Comparison of ENCODE assay signal across 9 mouse cellular contexts in genomic region chr10:21636711-21637081, GRCm38 (mm10). TPM values are rescaled to one million over a fixed set of nuclear protein-coding genes. Genes with fewer than 3 reads are reported as not detected.
DNase-seq lines count a peak whose midpoint lies in the region; ATAC-seq and TF ChIP-seq lines count a peak whose summit lies in the region.
"Had no signal": no experiment of that assay in that cellular context is flagged by ENCODE, and none has a peak within 500 bp of the region (broad histone marks: within the 10 kb centered on the region; RNA-seq: fewer than 3 reads in every experiment).

No protein-coding gene starts in this region.

- 65% methylated on average over 6 of the region's 6 CpGs for WGBS in kidney, embryonic 14.5 days
- 49% methylated on average over 6 of the region's 6 CpGs for WGBS in hindbrain, embryonic 16.5 days
- 57% methylated on average over 6 of the region's 6 CpGs for WGBS in lung, postnatal 0 days

- no peak for TF ChIP-seq CTCF in cortical plate, adult 2 months (IDR thresholded peaks at IDR 0.05; ENCODE audit: extremely low read depth, insufficient read depth, low read length)
- no peak for TF ChIP-seq CTCF in lung, postnatal 0 days (IDR thresholded peaks at IDR 0.05)

- peak; percentile 81 for TF ChIP-seq EP300 in lung, postnatal 0 days (IDR thresholded peaks at IDR 0.05)

- no peaks in the 10 kb centered on the region for H3K9me3 ChIP-seq in kidney, embryonic 14.5 days (ENCODE audit: control insufficient read depth, low read length)
- H3K9me3 ChIP-seq in hindbrain, embryonic 16.5 days (ENCODE audit: control insufficient read depth, low read length), result no peaks in the 10 kb centered on the region
- no peaks in the 10 kb centered on the region for H3K9me3 ChIP-seq in lung, postnatal 0 days (ENCODE audit: low read length)
- H3K9me3 ChIP-seq: midbrain, embryonic 12.5 days had no signal

- peak; percentile 58 for DNase-seq in kidney, adult 11 months
- DNase-seq in lung, postnatal 0 days (ENCODE audit: low spot score), result peak; percentile 67
- DNase-seq in right cerebral cortex, postnatal 25 days, result no peak
- no peak for DNase-seq in cerebellum, postnatal 14 days
- no peak for DNase-seq in gastrocnemius, postnatal 14 days

- no peak overlapping the region for H3K9ac ChIP-seq in kidney, embryonic 14.5 days (ENCODE audit: low read depth, low read length)
- H3K9ac ChIP-seq in hindbrain, embryonic 16.5 days (ENCODE audit: low read depth, low read length), result no peak overlapping the region
- H3K9ac ChIP-seq in lung, postnatal 0 days (replicated peaks; ENCODE audit: low read depth), result no peak overlapping the region
- H3K9ac ChIP-seq: midbrain, embryonic 12.5 days had no signal

- no peaks in the 10 kb centered on the region for H3K36me3 ChIP-seq in kidney, embryonic 14.5 days (ENCODE audit: control insufficient read depth, insufficient read depth, low read length)
- no peaks in the 10 kb centered on the region for H3K36me3 ChIP-seq in hindbrain, embryonic 16.5 days (ENCODE audit: control insufficient read depth, insufficient read depth, low read length)
- H3K36me3 ChIP-seq in lung, postnatal 0 days (ENCODE audit: insufficient read depth, low read length), result no peaks in the 10 kb centered on the region
- H3K36me3 ChIP-seq: midbrain, embryonic 12.5 days had no signal

- ATAC-seq in kidney, embryonic 14.5 days (ENCODE audit: low FRiP score, low TSS enrichment), result no peak
- 0 out of 2 replicates have a peak, but pooled peaks have one; percentile 37 for ATAC-seq in hindbrain, embryonic 16.5 days
- ATAC-seq in lung, postnatal 0 days, result peak; percentile 87

- no peak overlapping the region for H3K4me2 ChIP-seq in kidney, embryonic 14.5 days (replicated peaks; ENCODE audit: low read depth, low read length)
- no peak overlapping the region for H3K4me2 ChIP-seq in hindbrain, embryonic 16.5 days (ENCODE audit: low read length)
- no peak overlapping the region for H3K4me2 ChIP-seq in lung, postnatal 0 days (replicated peaks; ENCODE audit: low read depth, low read length)
- H3K4me2 ChIP-seq: midbrain, embryonic 12.5 days had no signal

- 0 out of 2 replicates have a peak, but pooled peaks cover 3% of the 10 kb centered on the region for H3K4me1 ChIP-seq in kidney, embryonic 14.5 days (ENCODE audit: control insufficient read depth, insufficient read depth, low read length)
- peaks cover 3% of the 10 kb centered on the region for H3K4me1 ChIP-seq in cortical plate, adult 2 months (ENCODE audit: control insufficient read depth, insufficient read depth, low read length)
- no peaks in the 10 kb centered on the region for H3K4me1 ChIP-seq in hindbrain, embryonic 16.5 days (ENCODE audit: control insufficient read depth, insufficient read depth, low read depth, low read length)
- H3K4me1 ChIP-seq in lung, postnatal 0 days (ENCODE audit: insufficient read depth, low read depth, low read length), result no peaks in the 10 kb centered on the region
- H3K4me1 ChIP-seq: midbrain, embryonic 12.5 days had no signal

- H3K27ac ChIP-seq in kidney, embryonic 14.5 days (ENCODE audit: low read depth, low read length), result no peak overlapping the region
- H3K27ac ChIP-seq in cortical plate, adult 2 months (ENCODE audit: insufficient read depth, low read length), result peak overlapping the region; percentile 33
- no peak overlapping the region for H3K27ac ChIP-seq in hindbrain, embryonic 16.5 days (ENCODE audit: low read depth, low read length)
- H3K27ac ChIP-seq in lung, postnatal 0 days (ENCODE audit: low read length), result peak overlapping the region; percentile 76
- H3K27ac ChIP-seq: midbrain, embryonic 12.5 days had no signal

- no peaks in the 10 kb centered on the region for H3K27me3 ChIP-seq in kidney, embryonic 14.5 days (ENCODE audit: control insufficient read depth, insufficient read depth, low read length)
- H3K27me3 ChIP-seq in hindbrain, embryonic 16.5 days (replicated peaks; ENCODE audit: control insufficient read depth, insufficient read depth, low read length), result no peaks in the 10 kb centered on the region
- H3K27me3 ChIP-seq in lung, postnatal 0 days (replicated peaks; ENCODE audit: insufficient read depth, low read length), result no peaks in the 10 kb centered on the region
- H3K27me3 ChIP-seq: midbrain, embryonic 12.5 days had no signal

- 0 out of 2 replicates have a peak, but pooled peaks have one; percentile 13 for TF ChIP-seq POLR2A in cortical plate, adult 2 months (IDR thresholded peaks at IDR 0.05; ENCODE audit: extremely low read depth, insufficient read depth, low read length)

- intact Hi-C loops in gastrocnemius, postnatal 14 days (cut with DNase I; ENCODE audit: low total_unique reads), result no loop called here

- H3K4me3 ChIP-seq in kidney, embryonic 14.5 days (ENCODE audit: low read length), result no peak overlapping the region
- no peak overlapping the region for H3K4me3 ChIP-seq in cortical plate, adult 2 months (ENCODE audit: insufficient read depth, low read length)
- H3K4me3 ChIP-seq in hindbrain, embryonic 16.5 days (ENCODE audit: low read length), result no peak overlapping the region
- no peak overlapping the region for H3K4me3 ChIP-seq in lung, postnatal 0 days (ENCODE audit: low read depth, low read length)
- H3K4me3 ChIP-seq: midbrain, embryonic 12.5 days had no signal

RNA-seq across cellular contexts. Expression of gene 1700020N01Rik, which starts 43.8 kb away (rescaled TPM):
- polyA plus RNA-seq in kidney, embryonic 14.5 days (2014; fragmentation: Nextera tagmentation; extraction: Ambion mirVana), result not detected in 2 replicates
- not detected in 2 replicates for polyA plus RNA-seq in cortical plate, adult 2 months (2012; rRNA removed)
- polyA plus RNA-seq in hindbrain, embryonic 16.5 days (2015; fragmentation: Nextera tagmentation; extraction: Ambion mirVana), result not detected in 2 replicates
- 0.11 and 0.21 TPM in 2 replicates for polyA plus RNA-seq in lung, postnatal 0 days (2015; fragmentation: Nextera tagmentation; extraction: Ambion mirVana)
- total RNA-seq in gastrocnemius, postnatal 14 days (2021), result not detected
- polyA plus RNA-seq: midbrain, embryonic 12.5 days had no signal

Comparison
In these comparisons a context has a peak if more than half of its experiments do, and no peak if none do; other contexts are left out.
1. DNase-seq: peak in kidney, adult 11 months (single experiment) and lung, postnatal 0 days (single experiment); none in right cerebral cortex, postnatal 25 days (single experiment), cerebellum, postnatal 14 days (0 of 2) and gastrocnemius, postnatal 14 days (single experiment).
2. H3K27ac ChIP-seq: peak in cortical plate, adult 2 months (single experiment) and lung, postnatal 0 days (single experiment); none in kidney, embryonic 14.5 days (single experiment) and hindbrain, embryonic 16.5 days (single experiment).